16 mouse cellular contexts compared by ENCODE assay signal in the genomic region with DNA sequence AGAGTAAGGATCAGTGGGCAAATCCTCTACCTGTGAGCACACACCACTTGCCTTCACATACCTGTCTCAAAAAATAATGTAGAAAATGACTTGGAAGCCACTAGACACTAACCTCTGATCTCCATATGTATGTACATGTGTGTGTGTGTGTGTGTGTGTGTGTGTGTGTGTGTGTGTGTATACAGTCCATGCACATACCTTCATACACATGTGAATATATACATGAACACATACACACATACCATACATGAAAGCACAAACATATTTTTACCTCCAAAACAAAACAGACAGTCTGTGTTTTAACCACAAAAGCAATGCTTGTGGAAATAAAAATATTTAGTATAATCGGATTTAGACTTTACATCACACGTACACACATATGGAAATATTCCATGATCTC.
"Had no signal": no experiment of that assay in that cellular context is flagged by ENCODE, and none has a peak within 500 bp of the region (broad histone marks: within the 10 kb centered on the region; RNA-seq: fewer than 3 reads in every experiment).

No protein-coding gene starts in this region.

- H3K9me3 ChIP-seq: neural tube, embryonic 13.5 days; neural tube, embryonic 15.5 days; stomach, embryonic 15.5 days had no signal

- H3K4me3 ChIP-seq: neural tube, embryonic 13.5 days; neural tube, embryonic 15.5 days; stomach, embryonic 15.5 days had no signal

- H3K27ac ChIP-seq: neural tube, embryonic 13.5 days; neural tube, embryonic 15.5 days; stomach, embryonic 15.5 days; stomach, postnatal 0 days had no signal

- H3K36me3 ChIP-seq: neural tube, embryonic 13.5 days; neural tube, embryonic 15.5 days; stomach, embryonic 15.5 days had no signal

- H3K4me2 ChIP-seq: neural tube, embryonic 13.5 days; neural tube, embryonic 15.5 days; stomach, embryonic 15.5 days had no signal

- H3K4me1 ChIP-seq: stomach, embryonic 15.5 days had no signal

- DNase-seq: retina, postnatal 1 day; right cerebral cortex, adult 18-20 months; right cerebral cortex, postnatal 14 days; right cerebral cortex, postnatal 25 days; right cerebral cortex, postnatal 4 days; spleen, adult 18-20 months; thymus, adult 18-20 months; thymus, adult 2 months; thymus, postnatal 14 days; thymus, postnatal 25 days; thymus, postnatal 36 days; thymus, postnatal 4 days had no signal

- H3K9ac ChIP-seq: neural tube, embryonic 13.5 days; neural tube, embryonic 15.5 days; stomach, embryonic 15.5 days had no signal

- H3K27me3 ChIP-seq: neural tube, embryonic 13.5 days; neural tube, embryonic 15.5 days; stomach, embryonic 15.5 days had no signal
